Mouse (Mus musculus): ENCODE measurements around the gene Man2a1.

Man2a1 gene

GRCm38 (mm10) chr17:64601751-64602578 lies 1.4 kb downstream of the Man2a1 start:
- peak; percentile 63 for DNase-seq (ENCODE audit: low read depth, low spot score)

DNA sequence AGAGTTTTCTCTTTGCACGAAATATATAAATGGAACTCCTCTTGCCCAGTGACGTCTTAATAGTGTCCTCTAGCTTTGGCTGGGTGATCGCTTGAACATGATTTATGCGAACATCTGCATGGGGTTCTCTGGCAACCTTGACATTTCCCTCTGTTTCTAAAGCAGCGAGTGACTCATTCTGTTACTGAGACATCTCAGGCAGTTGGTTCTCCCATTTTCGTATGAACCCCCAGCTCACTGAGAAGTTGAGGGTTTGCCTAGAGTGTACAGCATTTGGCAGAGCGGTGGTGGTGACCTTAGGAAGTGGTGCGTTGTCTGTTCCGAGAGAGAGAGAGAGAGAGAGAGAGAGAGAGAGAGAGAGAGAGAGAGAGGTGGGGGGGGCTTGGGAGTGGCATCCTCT lies 2.6 kb downstream of the Man2a1 start:
- no peak for DNase-seq (ENCODE audit: low read depth, low spot score)

- DNase-seq (ENCODE audit: low read depth, low spot score) = no peak
These were observed 3.0 kb downstream of the Man2a1 start for GRCm38 (mm10) chr17:64603534-64603933.

- DNase-seq (ENCODE audit: low read depth, low spot score) = no peak
These were observed 3.6 kb downstream of the Man2a1 start for GRCm38 (mm10) chr17:64604163-64604562.

- DNase-seq (ENCODE audit: low read depth, low spot score) = no peak
These were observed 7.7 kb downstream of the Man2a1 start for GRCm38 (mm10) chr17:64608228-64608627.

GRCm38 (mm10) chr17:64608923-64609598 lies 8.5 kb downstream of the Man2a1 start:
- DNase-seq (ENCODE audit: low read depth, low spot score) = no peak

DNA sequence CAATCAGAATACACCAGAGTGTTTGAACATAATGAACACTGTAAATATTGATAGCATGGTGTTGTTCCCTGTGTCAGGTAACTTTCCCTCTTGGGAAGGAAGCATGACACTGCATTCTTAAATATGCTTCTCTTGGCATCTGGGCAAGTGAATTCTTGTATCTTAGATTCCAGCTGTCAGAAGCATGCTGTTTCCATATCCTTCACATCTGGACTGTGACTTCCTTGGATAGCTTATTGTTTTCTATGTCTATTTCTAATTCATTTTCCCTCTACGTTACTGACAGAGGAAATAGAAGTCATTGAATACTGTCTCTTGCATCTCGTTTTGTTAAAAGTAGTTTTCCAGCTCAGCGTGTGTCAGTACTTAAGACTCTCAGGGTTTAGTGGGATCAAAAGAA lies 9.2 kb downstream of the Man2a1 start:
- no peak for DNase-seq (ENCODE audit: low read depth, low spot score)

DNA sequence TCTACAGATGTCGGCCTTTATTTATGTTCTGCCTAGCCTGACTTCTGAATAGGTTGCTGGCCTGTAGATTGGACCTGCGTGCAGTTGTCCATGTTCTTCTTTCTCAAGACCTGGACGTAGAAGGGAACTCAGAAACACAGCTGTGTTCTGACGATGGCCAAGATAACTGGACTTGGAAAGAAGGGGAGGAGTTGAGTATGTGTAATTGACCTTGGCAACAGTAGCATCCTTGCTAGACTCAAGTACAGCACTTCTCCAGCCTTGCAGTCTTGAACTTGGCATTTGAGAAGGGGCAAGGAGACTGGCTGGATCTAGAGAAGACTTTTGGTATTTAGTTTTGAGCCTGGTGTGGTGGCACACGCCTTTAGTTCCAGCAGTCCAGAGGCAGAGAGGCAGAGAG lies 10.9 kb downstream of the Man2a1 start:
- DNase-seq (ENCODE audit: low read depth, low spot score) = no peak

- DNase-seq (ENCODE audit: low read depth, low spot score) = no peak
These were observed 11.8 kb downstream of the Man2a1 start for GRCm38 (mm10) chr17:64612135-64612885.

GRCm38 (mm10) chr17:64612930-64613329 lies 12.4 kb downstream of the Man2a1 start:
- DNase-seq (ENCODE audit: low read depth, low spot score) = no peak

DNA sequence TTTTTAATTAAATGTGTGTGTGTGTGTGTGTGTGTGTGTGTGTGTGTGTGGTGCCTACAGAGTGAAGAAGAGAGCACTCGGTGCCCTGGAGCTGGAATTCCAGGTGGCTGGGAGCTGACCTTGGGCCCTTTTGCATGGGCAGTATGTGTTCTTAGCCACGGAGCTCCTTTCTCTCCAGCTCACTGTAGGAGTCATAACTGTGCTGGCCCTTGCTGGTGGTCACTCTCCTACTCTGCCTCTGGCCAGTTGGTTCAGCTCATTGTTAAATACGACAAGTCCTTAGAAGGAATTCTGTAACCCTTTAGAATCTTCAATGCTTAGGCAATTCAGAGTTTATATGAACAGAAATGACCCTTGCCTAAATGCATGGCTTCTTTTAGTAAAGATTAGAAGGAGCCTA lies 12.8 kb downstream of the Man2a1 start:
- DNase-seq (ENCODE audit: low read depth, low spot score) = no peak

- DNase-seq (ENCODE audit: low read depth, low spot score) = no peak
These were observed 14.3 kb downstream of the Man2a1 start for GRCm38 (mm10) chr17:64614804-64615203.

DNA sequence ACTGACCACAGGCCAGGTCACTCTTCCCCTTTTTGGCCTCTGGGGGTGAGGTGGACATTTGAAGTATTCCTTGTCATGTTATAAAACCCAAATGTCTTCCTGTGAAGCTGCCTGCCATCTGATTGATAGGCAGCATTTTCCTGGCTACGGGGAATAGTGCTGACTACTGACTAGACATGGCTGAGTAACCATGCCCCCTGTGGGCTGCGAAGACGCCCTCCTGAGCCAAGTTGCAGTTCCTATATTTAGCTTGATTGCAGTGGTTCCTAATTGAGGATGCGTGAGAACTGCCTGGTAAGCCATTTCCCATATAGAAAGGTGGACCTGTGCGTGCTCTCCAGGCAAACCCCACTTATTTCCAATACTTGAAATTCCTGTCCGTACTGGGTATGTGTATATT lies 14.9 kb downstream of the Man2a1 start:
- DNase-seq (ENCODE audit: low read depth, low spot score) = no peak

DNA sequence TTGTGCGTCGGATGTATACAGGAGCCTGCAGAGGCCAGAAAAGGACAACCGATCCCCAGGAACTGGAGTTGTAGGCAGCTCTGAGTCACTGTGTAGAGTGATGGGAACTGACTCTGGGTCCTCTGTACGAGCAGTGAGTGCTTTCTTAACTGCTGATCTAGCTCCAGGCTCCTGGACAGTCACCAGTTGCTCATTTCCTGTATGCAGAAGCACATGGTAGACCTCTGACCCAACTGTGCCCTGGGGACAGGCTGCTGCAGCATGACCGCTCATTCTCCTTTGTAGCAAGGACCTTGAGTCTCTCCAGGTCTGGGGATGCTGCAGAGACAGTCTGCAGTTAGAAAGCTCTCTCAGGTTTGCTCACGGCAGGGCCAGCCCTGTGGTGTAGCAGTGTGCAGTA lies 15.7 kb downstream of the Man2a1 start:
- DNase-seq (ENCODE audit: low read depth, low spot score) = no peak

DNA sequence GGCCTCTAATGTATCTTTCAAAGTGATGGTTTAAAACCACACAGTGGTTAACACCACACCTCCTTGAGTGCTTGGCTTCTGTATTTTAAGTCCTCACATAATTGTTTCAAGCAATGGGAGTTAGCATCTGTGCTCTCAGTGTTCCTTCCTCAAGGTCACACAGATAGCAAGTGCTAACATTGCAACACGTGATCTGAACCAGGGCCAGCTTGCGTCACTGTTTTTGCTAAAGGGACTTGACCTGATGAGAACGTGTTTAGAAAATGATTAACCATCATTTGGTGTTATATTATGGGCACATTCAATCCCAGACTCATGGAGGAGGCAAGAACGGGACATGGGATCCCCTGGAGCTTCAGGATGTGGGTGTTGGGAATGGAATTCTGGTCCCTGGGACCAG lies 17.3 kb downstream of the Man2a1 start:
- no peak for DNase-seq (ENCODE audit: low read depth, low spot score)

- DNase-seq (ENCODE audit: low read depth, low spot score) = no peak
These were observed 18.5 kb downstream of the Man2a1 start for GRCm38 (mm10) chr17:64618996-64619395.

GRCm38 (mm10) chr17:64620135-64620534 lies 19.6 kb downstream of the Man2a1 start:
- no peak for DNase-seq (ENCODE audit: low read depth, low spot score)

DNA sequence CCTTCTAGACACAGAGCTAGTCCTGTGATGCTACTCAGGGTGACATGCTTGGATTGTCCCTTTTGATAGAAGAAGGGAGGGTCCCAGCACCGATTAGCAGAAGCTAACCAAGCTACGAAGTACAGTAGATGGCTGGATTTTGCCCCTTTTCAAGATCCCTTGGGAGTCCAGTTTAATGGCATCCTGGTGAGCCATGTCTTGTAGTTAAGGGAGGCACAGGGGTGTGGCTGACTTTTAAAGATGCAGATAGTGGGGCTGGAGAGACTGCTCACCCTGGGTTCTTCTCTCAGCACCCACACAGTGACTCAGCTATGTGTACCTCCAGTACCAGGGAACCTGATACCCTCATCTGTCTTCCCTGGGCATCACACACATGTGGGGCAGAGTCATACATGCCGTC lies 20.1 kb downstream of the Man2a1 start:
- no peak for DNase-seq (ENCODE audit: low read depth, low spot score)

DNA sequence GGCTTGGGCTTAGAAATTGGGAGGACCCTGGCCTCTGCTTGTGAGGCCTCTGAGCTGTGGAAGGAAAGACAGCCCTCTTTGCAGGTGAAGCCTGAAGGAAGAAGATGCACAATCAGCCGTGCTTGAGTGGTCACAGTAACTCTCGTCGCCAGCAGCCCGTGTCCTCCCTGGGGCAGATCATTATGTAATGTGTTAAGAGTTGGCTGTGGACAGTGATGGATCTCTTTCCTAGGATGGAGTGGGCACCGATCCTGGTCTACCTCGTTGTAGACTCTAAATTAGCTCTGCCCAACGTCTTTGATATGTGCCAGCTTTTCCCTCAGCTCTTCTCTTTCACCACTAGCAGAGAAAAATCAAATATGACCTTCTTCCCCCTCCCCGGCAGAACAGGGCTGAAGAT lies 20.7 kb downstream of the Man2a1 start:
- no peak for DNase-seq (ENCODE audit: low read depth, low spot score)

- DNase-seq (ENCODE audit: low read depth, low spot score) = no peak
These were observed 21.3 kb downstream of the Man2a1 start for GRCm38 (mm10) chr17:64621649-64622351.

GRCm38 (mm10) chr17:64622352-64622886 lies 21.9 kb downstream of the Man2a1 start:
- DNase-seq (ENCODE audit: low read depth, low spot score) = no peak

GRCm38 (mm10) chr17:64624439-64624838 lies 23.9 kb downstream of the Man2a1 start:
- DNase-seq (ENCODE audit: low read depth, low spot score) = no peak
